Mouse (Mus musculus) stomach, postnatal 0 days (tissue): ENCODE results near the gene Trrap.

Experiments used
- CTCF ChIP-seq: IDR thresholded peaks from 2 replicates; pipeline ENCODE4 v1.5.1; 2016; ENCODE audit warnings: antibody characterized with exemption, low read depth, mild to moderate bottlenecking, moderate library complexity
- EP300 ChIP-seq: optimal IDR thresholded peaks from 2 replicates; pipeline ENCODE3; 2016; ENCODE audit warnings: antibody characterized with exemption

DNA sequence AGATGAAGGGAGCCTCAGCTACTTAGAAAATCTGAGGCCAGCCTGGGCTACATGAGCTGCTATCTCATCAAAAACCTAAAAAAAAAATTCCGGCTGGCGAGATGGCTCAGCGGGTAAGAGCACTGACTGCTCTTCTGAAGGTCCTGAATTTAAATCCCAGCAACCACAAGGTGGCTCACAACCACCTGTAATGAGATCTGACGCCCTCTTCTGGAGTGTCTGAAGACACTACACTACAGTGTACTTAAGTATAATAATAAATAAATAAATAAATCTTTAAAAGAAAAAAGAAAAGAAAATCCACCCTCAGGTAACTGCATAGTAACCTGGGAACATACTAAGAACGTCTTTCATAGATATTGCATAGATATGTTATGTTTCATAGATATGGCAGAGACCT lies 25.8 kb downstream of the Trrap start:
- peak; percentile 41 for TF ChIP-seq CTCF
- TF ChIP-seq EP300: no peak
